Mouse (Mus musculus) hindbrain, embryonic 12.5 days (tissue): ENCODE data around the gene Cdc6. TPM values are rescaled to one million over a fixed set of nuclear protein-coding genes. Genes with fewer than 3 reads are reported as not detected.

Experiments
- ATAC-seq: fragments of 200-750 bp; cut with Nextera tagmentation; 2 replicates; pipeline ENCODE4 v1.8.0; 2017; ENCODE audit warnings: moderate TSS enrichment; ENCODE audit not compliant: low FRiP score
- H3K27ac ChIP-seq: fragments of 300-500 bp; sonication (generic); 2 replicates; pipeline ENCODE4 v1.5.1; 2016; ENCODE audit warnings: mild to moderate bottlenecking
- H3K27me3 ChIP-seq: fragments of 300-500 bp; sonication (generic); 2 replicates; pipeline ENCODE4 v1.6.1; 2016; ENCODE audit warnings: mild to moderate bottlenecking
- H3K36me3 ChIP-seq: fragments of 300-500 bp; sonication (generic); 2 replicates; pipeline ENCODE4 v1.6.1; 2016; ENCODE audit warnings: mild to moderate bottlenecking
- H3K4me1 ChIP-seq: fragments of 300-500 bp; sonication (generic); 2 replicates; pipeline ENCODE4 v1.6.1; 2016
- H3K4me2 ChIP-seq: fragments of 300-500 bp; sonication (generic); replicated peaks from 2 replicates; pipeline ENCODE4 v1.6.1; 2016; ENCODE audit warnings: mild to moderate bottlenecking
- H3K4me3 ChIP-seq: fragments of 300-500 bp; sonication (generic); 2 replicates; pipeline ENCODE4 v1.5.1; 2016; ENCODE audit warnings: mild to moderate bottlenecking
- H3K9ac ChIP-seq: fragments of 300-500 bp; sonication (generic); 2 replicates; pipeline ENCODE4 v1.6.1; 2016; ENCODE audit warnings: mild to moderate bottlenecking, moderate library complexity
- H3K9me3 ChIP-seq: fragments of 300-500 bp; sonication (generic); replicated peaks from 2 replicates; pipeline ENCODE4 v1.6.1; 2016; ENCODE audit warnings: mild to moderate bottlenecking
- WGBS: fragments of 180-500 bp; shearing (Covaris S2); methylation state at CpG from one replicate; pipeline ENCODE4 v1.1.7; 2016; 5-methylcytosine and 5-hydroxymethylcytosine counted together
- polyA plus RNA-seq: library from polyadenylated mRNA; unstranded; fragments of >200 nt; fragmentation: Nextera tagmentation; extraction: Ambion mirVana; gene quantifications from 2 replicates; pipeline ENCODE4 v1.2.1, GENCODE M21; 2016

Gene Cdc6
- polyA plus RNA-seq, 1 experiment from 2014 or later = 20.2 TPM

DNA sequence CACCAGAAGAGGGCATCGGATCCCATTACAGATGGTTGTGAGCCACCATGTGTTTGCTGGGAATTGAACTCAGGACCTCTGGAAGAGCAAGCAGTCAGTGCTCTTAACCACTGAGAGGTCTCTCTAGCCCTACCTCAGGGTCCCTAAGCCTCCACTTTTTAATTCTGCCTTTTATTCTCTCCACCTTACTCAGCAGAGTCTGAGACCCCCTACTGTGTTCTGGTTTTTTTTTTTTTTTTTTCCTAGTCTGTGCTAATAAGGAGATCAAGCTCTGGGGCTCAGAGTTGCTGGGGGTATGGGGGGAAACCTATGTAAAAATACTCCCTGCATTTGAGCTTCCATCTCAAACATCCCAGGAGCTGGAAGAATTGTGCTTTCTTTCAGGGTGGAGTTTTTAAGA, 44.5 kb downstream of the Cdc6 start:
- Histone ChIP-seq H3K9me3 (no peaks in the 10 kb centered on the region), H3K36me3 (peaks cover 4% of the 10 kb centered on the region; the same call in 1 of the 2 replicates), H3K9ac (no peak overlapping the region), H3K27ac (no peak overlapping the region), H3K4me2 (no peak overlapping the region), H3K4me3 (no peak overlapping the region), H3K4me1 (peaks cover 57% of the 10 kb centered on the region), H3K27me3 (no peaks in the 10 kb centered on the region)
- WGBS = 76% methylated on average over 1 of the region's 1 CpGs
- no peak for ATAC-seq

- H3K4me1 ChIP-seq = peaks cover 54% of the 10 kb centered on the region
- no peaks in the 10 kb centered on the region for H3K9me3 ChIP-seq
- 56% methylated on average over 2 of the region's 2 CpGs for WGBS
- peaks cover 4% of the 10 kb centered on the region; the same call in 1 of the 2 replicates for H3K36me3 ChIP-seq
- H3K27me3 ChIP-seq = no peaks in the 10 kb centered on the region
- H3K9ac ChIP-seq = no peak overlapping the region
- H3K27ac ChIP-seq = no peak overlapping the region
- no peak for ATAC-seq
- H3K4me3 ChIP-seq = no peak overlapping the region
- no peak overlapping the region for H3K4me2 ChIP-seq
These were observed 45.1 kb downstream of the Cdc6 start for GRCm38 (mm10) chr11:98952736-98953135.

DNA sequence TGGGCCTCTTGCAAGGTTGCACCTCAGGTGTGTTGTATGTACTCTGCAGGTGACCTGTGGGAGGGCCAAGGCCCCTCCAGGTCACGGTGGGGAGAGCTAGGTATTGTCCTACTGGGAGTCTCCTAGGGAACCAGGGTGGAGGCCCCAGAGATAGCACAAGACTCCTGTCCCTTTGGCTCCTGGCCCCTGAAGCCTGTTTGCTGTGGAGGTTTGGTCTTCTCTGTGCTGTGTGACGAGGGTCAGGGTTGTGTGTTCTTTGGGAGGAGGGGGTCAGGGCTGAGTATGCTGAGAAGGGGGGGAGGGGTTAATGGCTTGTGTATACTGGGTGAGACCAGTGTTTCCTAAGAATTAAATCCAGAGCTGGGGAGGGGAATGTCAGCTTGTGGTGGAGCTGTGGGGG, 45.8 kb downstream of the Cdc6 start:
- peaks cover 54% of the 10 kb centered on the region for H3K4me1 ChIP-seq
- H3K27me3 ChIP-seq = no peaks in the 10 kb centered on the region
- no peak overlapping the region for H3K9ac ChIP-seq
- no peak overlapping the region for H3K4me3 ChIP-seq
- no peak overlapping the region for H3K4me2 ChIP-seq
- no peak overlapping the region for H3K27ac ChIP-seq
- no peak for ATAC-seq
- peaks cover 4% of the 10 kb centered on the region; the same call in 1 of the 2 replicates for H3K36me3 ChIP-seq
- H3K9me3 ChIP-seq = no peaks in the 10 kb centered on the region
- 19% methylated on average over 2 of the region's 2 CpGs for WGBS

DNA sequence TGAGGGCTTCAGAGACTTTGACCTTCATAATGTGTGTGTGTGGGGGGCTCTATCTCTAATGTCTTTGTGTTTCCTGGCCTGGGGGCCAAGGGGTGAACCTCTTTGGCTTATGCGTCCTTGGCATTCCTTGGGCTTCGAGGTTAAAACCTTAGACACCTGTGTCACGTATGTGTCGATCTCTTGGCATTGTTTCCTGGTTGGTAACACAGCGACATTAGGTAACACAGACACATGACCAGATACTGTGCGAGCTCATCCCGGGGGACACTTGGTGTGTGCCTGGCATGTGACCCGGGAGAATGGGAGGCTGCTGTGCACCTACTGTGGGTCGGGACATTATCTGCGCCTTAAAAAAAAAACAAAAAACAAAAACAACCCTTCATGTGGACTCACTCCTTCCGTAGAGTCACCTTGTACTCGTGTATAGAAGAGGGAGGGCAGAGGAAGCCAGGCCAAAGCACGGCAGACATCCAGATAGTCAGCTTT, 46.3 kb downstream of the Cdc6 start:
- no peak for ATAC-seq
- no peaks in the 10 kb centered on the region for H3K9me3 ChIP-seq
- H3K27ac ChIP-seq = peak overlapping the region; percentile 67
- no peaks in the 10 kb centered on the region for H3K27me3 ChIP-seq
- 27% methylated on average over 13 of the region's 13 CpGs for WGBS
- peak overlapping the region; percentile 37; the same call in 1 of the 2 replicates for H3K4me2 ChIP-seq
- peaks cover 54% of the 10 kb centered on the region for H3K4me1 ChIP-seq
- no peak overlapping the region for H3K4me3 ChIP-seq
- H3K9ac ChIP-seq = no peak overlapping the region
- H3K36me3 ChIP-seq = peaks cover 4% of the 10 kb centered on the region; the same call in 1 of the 2 replicates

DNA sequence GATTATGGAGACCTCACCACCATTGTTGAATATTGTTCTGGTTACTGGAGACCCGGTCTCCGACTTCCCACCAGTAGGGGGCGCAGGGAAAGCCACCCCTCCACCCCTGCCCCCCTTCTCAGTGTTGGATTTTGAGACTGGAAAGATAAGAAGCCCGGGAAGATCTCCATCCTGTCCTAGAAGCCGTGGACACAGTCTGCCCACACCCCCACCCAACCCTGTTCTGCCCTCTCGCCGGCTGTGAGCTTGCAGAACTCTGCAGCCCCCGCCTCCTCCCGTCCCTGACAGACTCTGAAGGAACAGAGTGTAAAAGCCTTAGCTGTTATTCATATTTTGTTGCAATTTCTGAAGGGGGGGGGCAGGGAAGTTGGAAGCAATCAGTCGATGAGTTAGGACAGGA, 46.8 kb downstream of the Cdc6 start:
- peaks cover 56% of the 10 kb centered on the region for H3K4me1 ChIP-seq
- WGBS = 4% methylated on average over 10 of the region's 10 CpGs
- peak; percentile 46; the same call in 1 of the 2 replicates for ATAC-seq

DNA sequence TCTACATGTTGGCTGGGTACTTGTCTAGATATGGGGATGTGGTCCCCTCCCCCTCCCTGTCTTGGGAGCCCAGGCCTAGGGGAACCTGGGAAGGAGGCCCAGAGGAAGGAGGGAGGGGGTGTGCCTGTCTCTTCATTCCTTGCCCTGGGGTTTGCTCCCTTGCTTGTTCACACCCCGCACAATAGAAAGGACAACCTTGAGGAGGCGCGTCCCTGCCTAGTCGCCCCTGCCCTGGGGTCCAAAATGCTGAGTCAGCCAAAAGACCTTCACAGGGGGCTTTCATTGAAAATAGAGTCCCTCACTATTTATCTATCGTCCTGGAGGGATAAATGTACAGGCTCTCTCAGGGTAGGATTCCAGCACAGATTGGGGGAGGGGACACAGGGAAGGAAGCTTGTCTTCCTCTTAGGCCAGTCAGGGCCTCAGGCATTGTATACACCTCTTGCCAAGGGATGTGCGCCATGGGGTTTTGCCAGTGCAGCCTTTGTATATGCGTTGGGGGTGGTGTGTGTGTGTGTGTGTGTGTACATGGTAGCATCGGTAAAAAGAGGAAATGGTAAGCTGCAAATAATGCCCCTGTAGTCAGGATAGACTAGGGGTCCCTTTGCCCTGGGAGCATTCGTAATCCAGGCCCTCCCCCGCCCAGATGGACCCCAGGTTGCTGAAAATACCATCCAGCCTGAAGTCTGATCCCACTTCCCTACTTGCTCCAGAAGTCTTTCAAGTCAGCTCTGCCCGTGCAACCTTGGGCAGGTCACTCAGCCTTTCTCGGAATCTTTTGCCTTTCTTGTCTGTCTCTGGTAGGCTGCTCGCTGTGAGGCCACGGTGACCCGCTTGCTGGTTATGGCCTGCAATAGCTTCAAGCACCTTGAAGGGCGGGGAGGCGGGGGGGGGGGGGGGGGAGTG, 47.5 kb downstream of the Cdc6 start:
- peak overlapping the region; percentile 37 for H3K4me2 ChIP-seq
- H3K9me3 ChIP-seq = no peaks in the 10 kb centered on the region
- ATAC-seq = peak; percentile 49
- no peak overlapping the region for H3K4me3 ChIP-seq
- peaks cover 4% of the 10 kb centered on the region; the same call in 1 of the 2 replicates for H3K36me3 ChIP-seq
- no peaks in the 10 kb centered on the region for H3K27me3 ChIP-seq
- peak overlapping the region; percentile 67 for H3K27ac ChIP-seq
- H3K4me1 ChIP-seq = peaks cover 56% of the 10 kb centered on the region
- 19% methylated on average over 17 of the region's 17 CpGs for WGBS
- peak overlapping the region; percentile 46 for H3K9ac ChIP-seq

More for the DNA sequence above, 46.8 kb downstream of the Cdc6 start:
- Histone ChIP-seq H3K27ac (peak overlapping the region; percentile 67), H3K4me3 (no peak overlapping the region), H3K27me3 (no peaks in the 10 kb centered on the region), H3K4me2 (peak overlapping the region; percentile 37), H3K36me3 (peaks cover 4% of the 10 kb centered on the region; the same call in 1 of the 2 replicates), H3K9ac (peak overlapping the region; percentile 46), H3K9me3 (no peaks in the 10 kb centered on the region)

GRCm38 (mm10) chr11:98955707-98956235, 48.2 kb downstream of the Cdc6 start:
- H3K4me2 ChIP-seq = peak overlapping the region; percentile 37; the same call in 1 of the 2 replicates
- H3K4me3 ChIP-seq = no peak overlapping the region
- H3K4me1 ChIP-seq = peaks cover 61% of the 10 kb centered on the region
- H3K27ac ChIP-seq = peak overlapping the region; percentile 67
- no peaks in the 10 kb centered on the region for H3K27me3 ChIP-seq
- no peaks in the 10 kb centered on the region for H3K9me3 ChIP-seq
- peak overlapping the region; percentile 41; the same call in 1 of the 2 replicates for H3K9ac ChIP-seq
- no peak for ATAC-seq
- 40% methylated on average over 7 of the region's 7 CpGs for WGBS
- no peaks in the 10 kb centered on the region for H3K36me3 ChIP-seq

DNA sequence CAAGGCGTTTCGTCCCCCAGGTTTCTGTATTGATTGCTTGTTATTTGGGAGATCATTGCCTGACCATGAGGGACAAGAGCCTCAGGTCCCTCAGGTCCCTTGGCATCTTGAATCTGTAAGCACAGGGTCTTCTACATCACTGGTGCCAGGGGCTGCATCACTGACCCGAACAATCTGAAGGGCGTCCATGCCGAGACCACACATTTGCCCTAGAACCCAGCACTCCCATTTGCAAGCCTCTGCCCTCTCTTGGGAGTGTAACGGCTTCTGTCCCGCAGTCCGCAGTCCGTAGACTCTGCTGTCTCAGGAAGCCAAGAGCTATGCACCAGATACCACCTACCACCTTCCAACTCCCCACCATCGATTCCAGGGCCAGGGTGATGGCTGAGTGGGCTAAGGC, 48.7 kb downstream of the Cdc6 start:
- no peaks in the 10 kb centered on the region for H3K9me3 ChIP-seq
- peak overlapping the region; percentile 67; the same call in 1 of the 2 replicates for H3K27ac ChIP-seq
- H3K36me3 ChIP-seq = no peaks in the 10 kb centered on the region
- H3K4me2 ChIP-seq = no peak overlapping the region
- ATAC-seq = no peak
- H3K4me1 ChIP-seq = peaks cover 62% of the 10 kb centered on the region
- H3K27me3 ChIP-seq = no peaks in the 10 kb centered on the region
- no peak overlapping the region for H3K4me3 ChIP-seq
- no peak overlapping the region for H3K9ac ChIP-seq
- WGBS = 78% methylated on average over 10 of the region's 10 CpGs

GRCm38 (mm10) chr11:98959437-98960312, 52.1 kb downstream of the Cdc6 start:
- peak; percentile 15; the same call in 1 of the 2 replicates for ATAC-seq
- Histone ChIP-seq H3K36me3 (no peaks in the 10 kb centered on the region), H3K27ac (peak overlapping the region; percentile 99), H3K9me3 (no peaks in the 10 kb centered on the region), H3K9ac (peak overlapping the region; percentile 86), H3K4me2 (peak overlapping the region; percentile 97), H3K4me3 (peak overlapping the region; percentile 76), H3K4me1 (peaks cover 73% of the 10 kb centered on the region), H3K27me3 (no peaks in the 10 kb centered on the region; the same call in 1 of the 2 replicates)
- WGBS = under 1% methylated on average over 42 of the region's 43 CpGs

DNA sequence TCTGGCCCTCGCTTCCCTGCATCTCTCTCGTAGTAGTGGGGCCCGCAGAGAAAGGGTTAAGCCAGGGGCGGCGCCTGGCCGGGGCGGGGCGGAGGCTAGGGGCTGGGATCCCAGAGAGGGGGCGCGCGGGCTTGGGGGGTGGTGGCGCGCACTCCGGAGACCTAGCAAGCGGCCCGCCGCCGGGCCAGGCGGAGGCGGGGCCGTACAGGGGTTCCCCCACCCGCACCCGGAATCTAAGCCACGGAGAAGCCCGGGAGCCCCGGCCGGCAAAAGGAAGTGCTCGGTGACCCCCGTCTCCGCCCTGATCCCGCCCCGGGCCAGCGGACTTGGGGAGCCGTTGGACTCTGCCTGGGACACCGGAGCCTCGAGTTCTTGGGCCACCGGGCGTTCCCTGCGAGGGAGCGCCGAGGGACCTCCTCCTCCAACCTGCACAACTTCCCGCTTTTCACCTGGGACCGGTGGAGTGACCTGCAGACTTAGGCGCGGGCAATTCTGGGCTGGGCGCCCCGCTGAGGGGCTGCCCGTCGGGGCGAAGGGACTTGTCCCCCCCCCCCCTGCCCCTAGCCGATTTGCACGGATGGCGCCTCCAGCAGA, 52.8 kb downstream of the Cdc6 start:
- peaks cover 73% of the 10 kb centered on the region for H3K4me1 ChIP-seq
- peak overlapping the region; percentile 97 for H3K4me2 ChIP-seq
- no peaks in the 10 kb centered on the region for H3K36me3 ChIP-seq
- peak overlapping the region; percentile 99 for H3K27ac ChIP-seq
- peak overlapping the region; percentile 86 for H3K9ac ChIP-seq
- H3K9me3 ChIP-seq = no peaks in the 10 kb centered on the region
- WGBS = under 1% methylated on average over 51 of the region's 53 CpGs
- no peaks in the 10 kb centered on the region; the same call in 1 of the 2 replicates for H3K27me3 ChIP-seq
- peak overlapping the region; percentile 76 for H3K4me3 ChIP-seq
- peak; percentile 23 for ATAC-seq

GRCm38 (mm10) chr11:98961051-98961592, 53.5 kb downstream of the Cdc6 start:
- Histone ChIP-seq H3K27me3 (no peaks in the 10 kb centered on the region; the same call in 1 of the 2 replicates), H3K27ac (peak overlapping the region; percentile 99), H3K4me1 (peaks cover 73% of the 10 kb centered on the region), H3K9me3 (no peaks in the 10 kb centered on the region), H3K9ac (peak overlapping the region; percentile 86), H3K4me3 (peak overlapping the region; percentile 76), H3K36me3 (no peaks in the 10 kb centered on the region), H3K4me2 (peak overlapping the region; percentile 97)
- WGBS = 4% methylated on average over 18 of the region's 18 CpGs
- no peak for ATAC-seq
